Mouse (Mus musculus) kidney, adult 2 months (tissue): Measurements from ENCODE around the gene Ypel3.

Source experiments
- CTCF ChIP-seq: fragments of 200-500 bp; conservative IDR thresholded peaks from 2 replicates; pipeline ENCODE4 v1.5.1; 2011; ENCODE audit warnings: low read depth, mild to moderate bottlenecking, control low read depth, low read length, moderate library complexity, mixed read lengths; ENCODE audit not compliant: insufficient read depth, insufficient read length
- POLR2A ChIP-seq: fragments of 200-500 bp; IDR thresholded peaks from one replicate; pipeline ENCODE4 v1.6.1; 2011; ENCODE audit warnings: low read depth, low read length, control low read depth

GRCm38 (mm10) chr7:126792721-126793443 lies 16.1 kb downstream of the Ypel3 start:
- TF ChIP-seq CTCF (no peak), POLR2A (no peak)
